Mouse (Mus musculus) liver, embryonic 12.5 days (tissue): ENCODE results near the gene Ndel1. TPM values are rescaled to one million over a fixed set of nuclear protein-coding genes. Genes with fewer than 3 reads are reported as not detected.
A peak's percentile ranks its signal among the peaks of the same experiment; 100 is the strongest.

Experiments used
- ATAC-seq: fragments of 200-750 bp; cut with Nextera tagmentation; 2 replicates; pipeline ENCODE4 v1.8.0; 2017; ENCODE audit warnings: moderate number of reproducible peaks, mild to moderate bottlenecking, moderate library complexity
- H3K27ac ChIP-seq: fragments of 300-500 bp; sonication (generic); 2 replicates; pipeline ENCODE4 v1.5.1; 2016; ENCODE audit warnings: mild to moderate bottlenecking
- H3K27me3 ChIP-seq: fragments of 300-500 bp; sonication (generic); replicated peaks from 2 replicates; pipeline ENCODE4 v1.6.1; 2016; ENCODE audit warnings: mild to moderate bottlenecking, moderate library complexity
- H3K36me3 ChIP-seq: fragments of 300-500 bp; sonication (generic); 2 replicates; pipeline ENCODE4 v1.6.1; 2016; ENCODE audit warnings: mild to moderate bottlenecking, moderate library complexity
- H3K4me1 ChIP-seq: fragments of 300-500 bp; sonication (generic); 2 replicates; pipeline ENCODE4 v1.6.1; 2016
- H3K4me2 ChIP-seq: fragments of 300-500 bp; sonication (generic); 2 replicates; pipeline ENCODE4 v1.6.1; 2016; ENCODE audit warnings: mild to moderate bottlenecking, moderate library complexity
- H3K4me3 ChIP-seq: fragments of 300-500 bp; sonication (generic); 2 replicates; pipeline ENCODE4 v1.5.1; 2016; ENCODE audit warnings: mild to moderate bottlenecking, moderate library complexity
- H3K9ac ChIP-seq: fragments of 300-500 bp; sonication (generic); 2 replicates; pipeline ENCODE4 v1.6.1; 2016; ENCODE audit warnings: mild to moderate bottlenecking, moderate library complexity
- H3K9me3 ChIP-seq: fragments of 300-500 bp; sonication (generic); replicated peaks from 2 replicates; pipeline ENCODE4 v1.6.1; 2016; ENCODE audit warnings: mild to moderate bottlenecking, moderate library complexity
- WGBS: fragments of 180-500 bp; shearing (Covaris S2); methylation state at CpG from one replicate; pipeline ENCODE4 v1.1.7; 2016; ENCODE audit not compliant: insufficient replicate concordance; 5-methylcytosine and 5-hydroxymethylcytosine counted together
- polyA plus RNA-seq: library from polyadenylated mRNA; unstranded; fragments of >200 nt; fragmentation: Nextera tagmentation; extraction: Ambion mirVana; gene quantifications from 2 replicates; pipeline ENCODE4 v1.2.1, GENCODE M21; 2016

The Ndel1 gene
- polyA plus RNA-seq, 1 experiment from 2014 or later = 40.4 TPM

DNA sequence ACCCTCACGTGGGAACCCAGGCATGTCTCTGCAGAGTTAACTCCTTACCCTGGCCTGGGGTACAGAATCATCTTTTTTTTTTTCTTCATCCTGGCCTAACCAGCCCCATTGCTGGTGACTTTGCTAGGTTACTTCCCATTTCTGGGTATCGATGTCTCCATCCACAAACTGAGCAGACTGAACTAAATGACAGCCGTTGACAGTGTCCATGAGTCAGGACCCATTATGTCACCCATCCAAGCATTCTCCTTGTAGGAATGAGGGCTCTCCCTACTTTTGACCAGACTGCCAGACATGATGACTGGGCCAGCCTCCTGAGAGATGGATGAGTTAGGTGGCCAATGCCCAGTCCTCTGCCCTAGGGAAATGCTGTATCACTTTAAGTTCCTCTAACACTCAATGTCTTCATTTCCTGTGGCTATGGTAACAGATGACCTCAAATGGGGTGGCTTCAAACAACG lies 8.0 kb downstream of the Ndel1 start:
- Histone ChIP-seq H3K9ac (no peak overlapping the region), H3K9me3 (no peaks in the 10 kb centered on the region), H3K4me2 (no peak overlapping the region), H3K4me3 (no peak overlapping the region), H3K27me3 (peaks cover 20% of the 10 kb centered on the region), H3K4me1 (peaks cover 26% of the 10 kb centered on the region), H3K27ac (no peak overlapping the region), H3K36me3 (no peaks in the 10 kb centered on the region)
- 20% methylated on average over 4 of the region's 4 CpGs for WGBS
- no peak for ATAC-seq

DNA sequence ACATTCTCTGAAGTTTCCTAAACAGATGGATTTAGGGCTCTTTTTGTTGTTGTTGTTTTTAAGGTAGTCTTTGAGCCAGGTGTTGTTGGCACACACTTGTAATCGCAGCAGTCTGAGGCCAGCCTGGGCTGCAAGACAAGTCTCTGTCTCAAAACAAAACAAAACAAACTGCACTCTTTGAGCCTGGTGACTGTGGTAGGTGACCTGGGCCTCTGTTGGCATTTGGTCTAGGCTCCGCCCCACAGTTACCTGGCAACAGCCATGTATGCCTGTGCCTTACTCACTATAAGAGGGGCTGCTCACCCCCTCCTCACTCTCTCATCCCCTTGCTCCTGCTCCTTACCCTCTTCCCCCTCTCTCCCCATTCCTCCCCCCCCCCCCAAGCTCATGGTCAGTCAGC lies 9.4 kb downstream of the Ndel1 start:
- Histone ChIP-seq H3K4me2 (no peak overlapping the region), H3K27ac (no peak overlapping the region), H3K9ac (no peak overlapping the region), H3K4me1 (peaks cover 26% of the 10 kb centered on the region), H3K9me3 (no peaks in the 10 kb centered on the region), H3K4me3 (no peak overlapping the region), H3K27me3 (peaks cover 20% of the 10 kb centered on the region), H3K36me3 (no peaks in the 10 kb centered on the region)
- 68% methylated on average over 2 of the region's 2 CpGs for WGBS
- ATAC-seq = no peak

DNA sequence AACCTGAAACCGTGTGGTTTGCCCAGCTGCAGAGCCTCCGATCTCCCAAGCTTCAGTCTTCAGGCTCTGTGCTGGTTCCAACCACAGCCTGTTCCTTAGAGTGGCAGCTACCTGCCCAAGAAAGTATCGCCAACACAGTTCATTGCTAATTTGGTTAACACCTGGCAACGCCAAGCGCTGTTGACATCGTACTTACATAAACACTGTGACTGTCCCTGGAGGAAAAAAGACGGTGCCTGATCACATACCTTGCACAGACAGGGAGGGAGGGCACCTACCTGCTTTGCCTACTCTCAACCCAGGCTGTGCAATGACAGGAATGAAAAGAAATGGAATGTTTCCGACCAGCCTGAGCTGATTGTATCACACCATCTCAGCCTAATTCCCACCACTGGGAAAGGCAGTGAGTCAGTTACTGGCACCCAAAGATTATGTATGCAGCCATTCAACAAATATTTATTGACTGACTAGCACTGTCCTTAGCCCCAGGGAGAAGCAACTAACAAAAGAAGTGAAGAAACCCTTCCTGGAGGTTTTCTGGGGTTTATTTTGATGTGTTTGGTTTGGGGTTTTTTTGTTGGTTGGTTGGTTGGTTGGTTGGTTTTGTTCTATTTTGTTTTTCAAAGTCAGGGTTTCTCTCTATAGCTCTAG lies 11.6 kb downstream of the Ndel1 start:
- Histone ChIP-seq H3K36me3 (no peaks in the 10 kb centered on the region), H3K9me3 (no peaks in the 10 kb centered on the region), H3K27me3 (0 out of 2 replicates have a peak, but pooled peaks cover 10% of the 10 kb centered on the region), H3K4me1 (peaks cover 40% of the 10 kb centered on the region), H3K9ac (no peak overlapping the region), H3K27ac (no peak overlapping the region), H3K4me3 (no peak overlapping the region), H3K4me2 (no peak overlapping the region)
- no peak for ATAC-seq
- WGBS = 70% methylated on average over 8 of the region's 8 CpGs

- ATAC-seq = no peak
- peaks cover 42% of the 10 kb centered on the region for H3K4me1 ChIP-seq
- no peak overlapping the region for H3K9ac ChIP-seq
- no peak overlapping the region for H3K4me2 ChIP-seq
- no peak overlapping the region for H3K27ac ChIP-seq
- H3K9me3 ChIP-seq = no peaks in the 10 kb centered on the region
- no peaks in the 10 kb centered on the region for H3K27me3 ChIP-seq
- 79% methylated on average over 3 of the region's 3 CpGs for WGBS
- no peak overlapping the region for H3K4me3 ChIP-seq
- no peaks in the 10 kb centered on the region for H3K36me3 ChIP-seq
Measured at GRCm38 (mm10) chr11:68857329-68857728, 14.3 kb downstream of the Ndel1 start.

DNA sequence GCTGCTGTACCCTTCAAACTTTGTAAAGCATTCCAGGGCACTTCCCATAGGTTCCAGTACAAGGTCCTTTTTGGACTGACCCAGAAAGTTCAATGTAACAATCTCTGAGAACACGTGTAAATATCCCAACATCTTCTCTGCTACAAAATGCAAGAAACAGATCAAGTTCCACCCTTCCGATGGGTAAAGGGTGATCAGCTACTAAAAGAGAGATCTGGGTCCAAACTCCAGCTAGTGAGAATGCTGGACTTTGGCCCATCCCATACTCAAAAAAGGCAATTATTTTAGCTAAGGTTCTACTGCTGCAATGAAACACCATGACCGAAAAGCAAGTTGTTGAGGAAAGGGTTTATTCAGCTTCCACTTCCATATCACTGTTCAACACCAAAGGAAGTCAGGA lies 17.0 kb downstream of the Ndel1 start:
- ATAC-seq = no peak
- H3K4me3 ChIP-seq = no peak overlapping the region
- WGBS = 73% methylated on average over 3 of the region's 3 CpGs
- peaks cover 60% of the 10 kb centered on the region for H3K4me1 ChIP-seq
- H3K9ac ChIP-seq = no peak overlapping the region; the same call in 1 of the 2 replicates
- H3K4me2 ChIP-seq = 0 out of 2 replicates have a peak overlapping the region, but pooled peaks have one; percentile 92
- peaks cover 1% of the 10 kb centered on the region; the same call in 1 of the 2 replicates for H3K36me3 ChIP-seq
- no peaks in the 10 kb centered on the region for H3K9me3 ChIP-seq
- no peaks in the 10 kb centered on the region for H3K27me3 ChIP-seq
- H3K27ac ChIP-seq = peak overlapping the region; percentile 99

DNA sequence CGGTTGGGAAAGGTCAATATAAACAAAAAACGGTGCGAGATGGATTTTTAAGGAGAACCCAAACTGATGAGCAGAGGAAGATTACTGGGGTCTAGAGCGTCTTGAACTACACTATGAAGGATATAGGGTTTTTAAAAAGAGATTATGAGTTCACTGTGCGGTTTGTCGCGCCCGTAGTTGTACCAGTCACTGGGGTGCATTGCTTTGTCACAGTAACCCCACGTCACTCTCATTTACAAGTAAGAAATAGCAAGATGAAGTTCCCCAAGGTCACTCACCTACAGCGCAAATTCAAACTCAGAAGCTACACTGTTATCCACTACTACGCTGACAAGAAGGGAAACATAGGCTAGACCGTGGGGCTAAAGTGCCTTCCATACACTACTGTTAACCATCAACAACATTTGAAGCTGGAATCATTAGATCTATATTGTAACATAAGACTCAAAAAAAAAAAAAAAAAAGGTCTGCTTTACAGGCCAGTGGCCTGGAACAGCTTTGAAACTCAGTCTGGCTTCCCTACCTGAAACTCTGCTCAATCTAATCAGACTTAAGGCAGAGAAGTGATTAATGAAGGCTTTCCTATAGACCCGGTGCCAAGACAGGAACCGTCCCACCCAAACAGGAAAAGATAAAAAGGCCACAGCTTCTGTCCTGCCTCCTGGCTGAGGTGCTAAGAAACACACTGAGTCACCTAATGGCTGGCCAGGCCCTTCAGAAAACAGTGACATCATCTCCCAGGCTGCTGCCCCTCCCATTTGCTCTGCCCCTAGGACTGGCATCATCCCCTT lies 17.9 kb downstream of the Ndel1 start:
- 19% methylated on average over 14 of the region's 14 CpGs for WGBS
- Histone ChIP-seq H3K27me3 (no peaks in the 10 kb centered on the region), H3K9ac (peak overlapping the region; percentile 98), H3K4me2 (peak overlapping the region; percentile 92), H3K9me3 (no peaks in the 10 kb centered on the region), H3K36me3 (peaks cover 6% of the 10 kb centered on the region; the same call in 1 of the 2 replicates), H3K4me3 (peak overlapping the region; percentile 98), H3K4me1 (peaks cover 58% of the 10 kb centered on the region), H3K27ac (peak overlapping the region; percentile 99)
- peak; percentile 14 for ATAC-seq

GRCm38 (mm10) chr11:68852932-68853409 lies 18.7 kb downstream of the Ndel1 start:
- Histone ChIP-seq H3K9ac (peak overlapping the region; percentile 98), H3K27me3 (no peaks in the 10 kb centered on the region), H3K4me3 (peak overlapping the region; percentile 98), H3K36me3 (peaks cover 6% of the 10 kb centered on the region; the same call in 1 of the 2 replicates), H3K4me2 (peak overlapping the region; percentile 92), H3K9me3 (no peaks in the 10 kb centered on the region), H3K4me1 (peaks cover 58% of the 10 kb centered on the region), H3K27ac (peak overlapping the region; percentile 99)
- peak; percentile 98 for ATAC-seq
- under 1% methylated on average over 42 of the region's 42 CpGs for WGBS

DNA sequence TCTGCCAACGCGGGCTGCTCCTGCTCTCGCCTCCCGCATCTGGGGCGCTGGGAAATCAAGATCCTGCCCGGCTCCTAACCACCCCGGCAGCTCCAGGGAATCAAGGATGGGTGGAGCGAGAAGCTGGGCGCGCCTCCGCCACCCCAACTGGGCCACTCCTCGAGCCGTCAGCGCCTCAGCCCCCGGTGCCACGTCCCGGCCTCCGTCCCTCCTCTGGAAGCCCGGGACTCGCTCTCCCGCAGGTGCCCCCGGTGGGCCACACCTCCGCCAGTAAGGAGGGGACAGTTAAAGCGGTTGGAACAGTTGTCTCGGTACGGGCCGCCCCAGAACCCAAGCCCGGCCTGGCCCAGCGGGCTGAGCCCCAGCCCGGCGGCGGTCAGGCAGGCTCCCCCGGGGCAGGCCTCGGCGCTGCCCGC lies 19.2 kb downstream of the Ndel1 start:
- ATAC-seq = peak; percentile 79
- Histone ChIP-seq H3K9ac (peak overlapping the region; percentile 98), H3K4me2 (peak overlapping the region; percentile 92), H3K9me3 (no peaks in the 10 kb centered on the region), H3K27me3 (no peaks in the 10 kb centered on the region), H3K27ac (peak overlapping the region; percentile 99), H3K4me3 (peak overlapping the region; percentile 98), H3K36me3 (peaks cover 6% of the 10 kb centered on the region; the same call in 1 of the 2 replicates), H3K4me1 (peaks cover 62% of the 10 kb centered on the region)
- WGBS = under 1% methylated on average over 36 of the region's 36 CpGs

DNA sequence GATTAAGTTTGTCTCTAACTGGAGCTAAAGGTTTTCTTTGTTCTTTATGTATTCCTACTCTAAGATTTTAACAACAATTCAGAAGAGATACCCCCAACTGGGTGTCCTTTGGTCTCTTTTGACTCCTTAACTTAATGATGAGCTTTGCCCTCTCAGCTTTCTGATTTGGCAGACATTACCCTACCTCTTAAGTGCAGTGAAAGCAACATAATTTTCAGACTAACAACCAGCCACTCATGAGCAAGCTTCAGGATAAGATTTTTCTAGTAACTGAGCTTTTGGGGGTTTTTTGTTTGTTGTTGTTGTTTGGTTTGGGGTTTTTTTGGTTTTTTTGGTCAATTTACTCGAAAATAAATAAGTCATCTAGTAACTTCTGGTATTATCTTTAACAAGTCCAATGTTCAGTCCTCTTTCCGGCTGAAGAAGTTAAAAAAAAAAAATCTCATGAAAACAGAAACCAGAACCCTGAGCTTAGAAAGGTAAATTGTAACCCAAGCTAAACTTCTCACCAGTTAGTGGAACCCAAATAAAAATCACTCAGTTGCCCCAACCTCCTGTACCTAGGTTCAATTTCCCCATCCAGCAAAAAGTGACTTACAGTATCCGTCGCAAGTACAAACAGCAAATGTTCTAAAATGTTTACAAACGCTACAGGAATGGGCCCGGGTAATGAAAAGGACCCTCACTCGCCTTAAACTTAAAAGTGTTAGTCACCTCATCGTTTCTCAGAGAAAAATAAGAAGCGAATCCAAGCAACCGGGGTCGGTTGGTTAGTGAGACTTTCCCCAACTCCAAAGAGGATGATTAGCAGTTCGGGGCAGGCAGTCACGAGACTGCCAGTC lies 19.8 kb downstream of the Ndel1 start:
- Histone ChIP-seq H3K27me3 (no peaks in the 10 kb centered on the region), H3K4me1 (peaks cover 64% of the 10 kb centered on the region), H3K4me2 (peak overlapping the region; percentile 92), H3K9ac (peak overlapping the region; percentile 98), H3K4me3 (peak overlapping the region; percentile 98), H3K36me3 (peaks cover 6% of the 10 kb centered on the region; the same call in 1 of the 2 replicates), H3K27ac (peak overlapping the region; percentile 99), H3K9me3 (no peaks in the 10 kb centered on the region)
- no peak for ATAC-seq
- 2% methylated on average over 13 of the region's 13 CpGs for WGBS

GRCm38 (mm10) chr11:68850862-68851261 lies 20.8 kb downstream of the Ndel1 start:
- Histone ChIP-seq H3K9ac (no peak overlapping the region; the same call in 1 of the 2 replicates), H3K4me1 (peaks cover 58% of the 10 kb centered on the region)

DNA sequence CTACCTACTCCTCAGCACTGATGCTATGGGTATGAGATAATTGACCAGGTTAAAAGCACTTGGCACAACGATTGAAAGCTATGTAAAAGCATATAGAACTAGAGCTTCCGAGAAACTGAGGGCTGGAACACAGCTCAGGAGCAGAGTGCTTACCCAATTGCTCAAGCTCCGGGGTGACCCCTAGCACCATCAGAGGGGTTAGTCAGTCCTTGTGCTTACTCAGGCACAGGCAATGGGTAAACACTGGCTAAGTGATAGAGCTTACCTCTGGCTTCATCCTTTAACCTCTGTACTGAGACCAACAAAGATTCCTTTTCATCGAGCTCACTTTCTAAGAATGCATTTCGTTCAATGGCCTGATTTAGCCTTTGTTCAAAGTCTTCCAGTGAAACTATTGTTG lies 32.1 kb downstream of the Ndel1 start:
- no peak overlapping the region for H3K27ac ChIP-seq
- no peaks in the 10 kb centered on the region for H3K27me3 ChIP-seq
- H3K9ac ChIP-seq = no peak overlapping the region
- H3K9me3 ChIP-seq = no peaks in the 10 kb centered on the region
- H3K4me2 ChIP-seq = no peak overlapping the region
- H3K4me1 ChIP-seq = no peaks in the 10 kb centered on the region
- H3K4me3 ChIP-seq = no peak overlapping the region
- no peak for ATAC-seq
- H3K36me3 ChIP-seq = peaks cover 83% of the 10 kb centered on the region
- WGBS = 82% methylated on average over 5 of the region's 5 CpGs

More at GRCm38 (mm10) chr11:68850862-68851261, 20.8 kb downstream of the Ndel1 start:
- no peaks in the 10 kb centered on the region for H3K9me3 ChIP-seq
- peak overlapping the region; percentile 92 for H3K4me2 ChIP-seq
- H3K27ac ChIP-seq = no peak overlapping the region
- H3K4me3 ChIP-seq = no peak overlapping the region
- 79% methylated on average over 7 of the region's 7 CpGs for WGBS
- peaks cover 6% of the 10 kb centered on the region; the same call in 1 of the 2 replicates for H3K36me3 ChIP-seq
- no peak for ATAC-seq
- H3K27me3 ChIP-seq = no peaks in the 10 kb centered on the region
